Comparison of ENCODE assay signal across 30 mouse cellular contexts in the genomic region with DNA sequence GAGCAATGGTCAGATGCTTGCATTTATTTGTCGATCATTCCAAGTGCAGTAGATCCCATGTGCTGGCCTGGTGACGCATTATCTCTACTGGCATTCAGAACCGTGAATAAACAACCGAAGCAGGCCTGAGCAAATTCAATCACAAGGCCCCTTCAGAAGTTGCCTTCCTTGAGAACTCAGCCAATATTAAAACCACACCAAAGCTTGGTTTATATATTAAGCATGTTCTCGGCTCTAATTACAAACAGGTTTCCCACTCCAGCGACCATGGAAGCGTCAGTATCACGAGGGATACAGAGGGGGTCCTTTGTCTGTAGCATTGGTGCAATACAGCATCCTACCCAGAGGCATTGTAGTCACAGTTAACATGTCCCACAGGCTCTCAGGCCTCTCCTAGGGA. TPM values are rescaled to one million over a fixed set of nuclear protein-coding genes. Genes with fewer than 3 reads are reported as not detected.
"Had no signal": no experiment of that assay in that cellular context is flagged by ENCODE, and none has a peak within 500 bp of the region (broad histone marks: within the 10 kb centered on the region; RNA-seq: fewer than 3 reads in every experiment).

No protein-coding gene starts in this region.

- H3K4me1 ChIP-seq: kidney, embryonic 15.5 days; liver, embryonic 12.5 days; liver, embryonic 15.5 days; lung, embryonic 15.5 days; megakaryocyte, embryonic 14.5 days; midbrain, embryonic 13.5 days had no signal

- H3K27me3 ChIP-seq: kidney, embryonic 15.5 days; limb, embryonic 13.5 days; liver, embryonic 12.5 days; liver, embryonic 15.5 days; lung, embryonic 15.5 days; midbrain, embryonic 13.5 days; neural tube, embryonic 13.5 days had no signal

- H3K4me2 ChIP-seq: kidney, embryonic 15.5 days; limb, embryonic 13.5 days; liver, embryonic 12.5 days; liver, embryonic 15.5 days; lung, embryonic 15.5 days; midbrain, embryonic 13.5 days; neural tube, embryonic 13.5 days had no signal

- H3K36me3 ChIP-seq: liver, embryonic 15.5 days; midbrain, embryonic 10.5 days; midbrain, embryonic 13.5 days had no signal

- ATAC-seq: liver, embryonic 12.5 days; midbrain, embryonic 13.5 days; midbrain, embryonic 16.5 days had no signal

- H3K27ac ChIP-seq: kidney, embryonic 15.5 days; limb, embryonic 13.5 days; liver, embryonic 12.5 days; liver, embryonic 15.5 days; lung, embryonic 15.5 days; midbrain, embryonic 10.5 days; midbrain, embryonic 13.5 days; neural tube, embryonic 13.5 days; stomach, postnatal 0 days had no signal

- DNase-seq: kidney, adult 2 months; kidney, postnatal 14 days; kidney, postnatal 4 days; liver; lung, adult 18-20 months; lung, postnatal 10 days; lung, postnatal 36 days; right cerebral cortex, postnatal 14 days; right cerebral cortex, postnatal 4 days; thymus, adult 2 months; thymus, postnatal 14 days; thymus, postnatal 4 days had no signal

- H3K9ac ChIP-seq: kidney, embryonic 15.5 days; limb, embryonic 13.5 days; liver, embryonic 12.5 days; liver, embryonic 15.5 days; lung, embryonic 15.5 days; midbrain, embryonic 13.5 days; neural tube, embryonic 13.5 days had no signal

- H3K4me3 ChIP-seq: kidney, embryonic 15.5 days; limb, embryonic 13.5 days; liver, embryonic 12.5 days; liver, embryonic 15.5 days; lung, embryonic 15.5 days; megakaryocyte, embryonic 14.5 days; midbrain, embryonic 10.5 days; midbrain, embryonic 13.5 days; myocyte; neural tube, embryonic 13.5 days had no signal

- H3K9me3 ChIP-seq: kidney, embryonic 15.5 days; limb, embryonic 13.5 days; liver, embryonic 12.5 days; liver, embryonic 15.5 days; lung, embryonic 15.5 days; megakaryocyte, embryonic 14.5 days; midbrain, embryonic 10.5 days; midbrain, embryonic 13.5 days; neural tube, embryonic 13.5 days had no signal

RNA-seq across cellular contexts. Expression of a gene that starts 32.4 kb away (rescaled TPM):
- total RNA-seq: monocyte, adult 5-6 weeks had no signal

RNA-seq across cellular contexts. Expression of a gene that starts 42.7 kb away (rescaled TPM):
- total RNA-seq: layer of hippocampus, adult 18-20 months; layer of hippocampus, postnatal 14 days; left cerebral cortex, adult 8-10 months; left cerebral cortex, postnatal 36 days; monocyte, adult 5-6 weeks had no signal
- polyA plus RNA-seq: kidney, adult 2 months; kidney, embryonic 15.5 days; limb, embryonic 13.5 days; liver, embryonic 12.5 days; liver, embryonic 15.5 days; lung, embryonic 15.5 days; midbrain, embryonic 10.5 days; midbrain, embryonic 13.5 days; midbrain, embryonic 16.5 days; myocyte; neural tube, embryonic 13.5 days; stomach, embryonic 14.5 days; stomach, postnatal 0 days; thymus, adult 2 months had no signal
